Mouse (Mus musculus): ENCODE results near the gene Xrra1. TPM values are rescaled to one million over a fixed set of nuclear protein-coding genes. Genes with fewer than 3 reads are reported as not detected.
"Not testable (repeated sequence)": the region's sequence is repeated elsewhere in the genome, so short reads cannot be mapped to it uniquely, and the experiment has no call there.

The Xrra1 gene
- polyA plus RNA-seq, 2 experiments from 2014 or later = 0.39 TPM; not detected in 1

GRCm38 (mm10) chr7:99956095-99956494 is 97.2 kb downstream of the Xrra1 start:
- ATAC-seq = no peak

- no peak for ATAC-seq
Observed at GRCm38 (mm10) chr7:99957226-99957965, 98.5 kb downstream of the Xrra1 start.

- ATAC-seq = not testable (repeated sequence)
Observed at GRCm38 (mm10) chr7:99960571-99960970, 101.7 kb downstream of the Xrra1 start.

DNA sequence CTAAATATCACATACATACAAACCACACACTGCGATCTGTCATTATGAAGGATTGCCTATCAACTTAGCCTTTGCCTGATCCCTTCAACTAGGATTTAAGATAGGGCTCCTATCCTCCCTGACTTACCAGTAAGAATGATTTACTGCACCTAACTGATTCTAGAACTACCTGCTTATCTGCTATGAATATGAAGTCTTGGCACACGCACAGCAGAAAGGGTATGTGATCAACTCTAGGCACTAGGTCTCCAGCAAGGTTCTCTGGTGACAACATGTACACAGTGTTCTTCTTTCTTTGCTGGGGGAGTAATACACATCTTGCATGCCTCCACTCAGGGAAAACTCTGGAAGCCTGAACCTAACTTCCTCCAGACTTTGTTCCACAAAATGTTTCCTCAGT is 102.6 kb downstream of the Xrra1 start:
- no peak for ATAC-seq

GRCm38 (mm10) chr7:99962536-99963236 is 103.8 kb downstream of the Xrra1 start:
- no peak for ATAC-seq

GRCm38 (mm10) chr7:99963237-99963860 is 104.4 kb downstream of the Xrra1 start:
- no peak for ATAC-seq

- no peak for ATAC-seq
Observed at GRCm38 (mm10) chr7:99965020-99965841, 106.3 kb downstream of the Xrra1 start.

GRCm38 (mm10) chr7:99966011-99966721 is 107.2 kb downstream of the Xrra1 start:
- no peak for ATAC-seq

Other genes starting within 250 kb of the Xrra1 start
- gene Tpbgl, start 232.0 kb upstream of the Xrra1 start, polyA plus RNA-seq (2017; shearing (Covaris generic)) = under 1 TPM; 0.25 to 0.35 TPM
- under 1 TPM in 1 of 2 experiments, not detected in 1; 0.37 TPM for gene Slco2b1, start 147.8 kb upstream of the Xrra1 start, polyA plus RNA-seq (2017; shearing (Covaris generic))
- not detected for gene Olfr520, start 128.8 kb upstream of the Xrra1 start, polyA plus RNA-seq (2017; shearing (Covaris generic))
- gene Olfr521, start 95.6 kb upstream of the Xrra1 start, polyA plus RNA-seq (2017; shearing (Covaris generic)) = not detected
- 10 to 100 TPM; 27.5 to 34.8 TPM for gene Neu3, start 30.7 kb upstream of the Xrra1 start, polyA plus RNA-seq (2017; shearing (Covaris generic))
- gene Spcs2, start 4.3 kb downstream of the Xrra1 start, polyA plus RNA-seq (2017; shearing (Covaris generic)) = 100 to 1,000 TPM; 466 to 576 TPM
- 1 to 10 TPM; 6.2 to 9.5 TPM for gene Rnf169, start 121.3 kb downstream of the Xrra1 start, polyA plus RNA-seq (2017; shearing (Covaris generic))
- gene Chrdl2, start 147.1 kb downstream of the Xrra1 start, polyA plus RNA-seq (2017; shearing (Covaris generic)) = not detected

All from CD4-positive, CD25-positive, alpha-beta regulatory T cell, adult 4 months (primary cell).